Mouse (Mus musculus) cerebellum, adult 8-10 months (tissue): ENCODE results near the gene Eif4e.

ENCODE experiments used
- DNase-seq: peaks from one replicate; pipeline ENCODE4 v3.0.0; 2022

The Eif4e gene

GRCm38 (mm10) chr3:138526073-138526915 lies at the start of gene Eif4e:
Eif4e (plus strand) TSS chr3:138526179.
- DNase-seq, result peak; percentile 10

- DNase-seq, result no peak
These were observed 46.5 kb upstream of the Eif4e start for GRCm38 (mm10) chr3:138479489-138479888.

- no peak for DNase-seq
These were observed 44.3 kb upstream of the Eif4e start for GRCm38 (mm10) chr3:138481526-138482284.

GRCm38 (mm10) chr3:138483240-138483639 lies 42.7 kb upstream of the Eif4e start:
- DNase-seq, result no peak

GRCm38 (mm10) chr3:138488584-138489326 lies 37.2 kb upstream of the Eif4e start:
- no peak for DNase-seq

- DNase-seq, result peak; percentile 95
These were observed 36.5 kb upstream of the Eif4e start, which contains the start of gene Metap1 for GRCm38 (mm10) chr3:138489327-138490033. Metap1 (minus strand) TSS chr3:138489515.

- DNase-seq, result no peak
These were observed 36.0 kb upstream of the Eif4e start for GRCm38 (mm10) chr3:138490034-138490337.

- no peak for DNase-seq
These were observed 32.3 kb upstream of the Eif4e start for GRCm38 (mm10) chr3:138493668-138494067.

- DNase-seq, result no peak
These were observed 31.4 kb upstream of the Eif4e start for GRCm38 (mm10) chr3:138494565-138494964.

GRCm38 (mm10) chr3:138495166-138496145 lies 30.5 kb upstream of the Eif4e start:
- DNase-seq, result no peak

- no peak for DNase-seq
These were observed 27.2 kb upstream of the Eif4e start for GRCm38 (mm10) chr3:138498731-138499130.

- DNase-seq, result no peak
These were observed 25.9 kb upstream of the Eif4e start for GRCm38 (mm10) chr3:138499854-138500740.

- DNase-seq, result no peak
These were observed 22.2 kb upstream of the Eif4e start for GRCm38 (mm10) chr3:138503754-138504153.

- peak; percentile 36 for DNase-seq
These were observed 19.2 kb upstream of the Eif4e start for GRCm38 (mm10) chr3:138506749-138507148.

- no peak for DNase-seq
These were observed 16.4 kb upstream of the Eif4e start for GRCm38 (mm10) chr3:138509581-138509980.

GRCm38 (mm10) chr3:138510471-138510870 lies 15.5 kb upstream of the Eif4e start:
- no peak for DNase-seq

GRCm38 (mm10) chr3:138513243-138513642 lies 12.7 kb upstream of the Eif4e start:
- no peak for DNase-seq

GRCm38 (mm10) chr3:138514749-138515148 lies 11.2 kb upstream of the Eif4e start:
- DNase-seq, result no peak

- DNase-seq, result no peak
These were observed 10.2 kb upstream of the Eif4e start for GRCm38 (mm10) chr3:138515656-138516370.

GRCm38 (mm10) chr3:138517881-138518280 lies 8.1 kb upstream of the Eif4e start:
- DNase-seq, result no peak
